Mouse (Mus musculus): Measurements from ENCODE around the gene Lrch3.
A peak's percentile ranks its signal among the peaks of the same experiment; 100 is the strongest.
"Not testable (repeated sequence)": the region's sequence is repeated elsewhere in the genome, so short reads cannot be mapped to it uniquely, and the experiment has no call there.

Gene Lrch3

DNA sequence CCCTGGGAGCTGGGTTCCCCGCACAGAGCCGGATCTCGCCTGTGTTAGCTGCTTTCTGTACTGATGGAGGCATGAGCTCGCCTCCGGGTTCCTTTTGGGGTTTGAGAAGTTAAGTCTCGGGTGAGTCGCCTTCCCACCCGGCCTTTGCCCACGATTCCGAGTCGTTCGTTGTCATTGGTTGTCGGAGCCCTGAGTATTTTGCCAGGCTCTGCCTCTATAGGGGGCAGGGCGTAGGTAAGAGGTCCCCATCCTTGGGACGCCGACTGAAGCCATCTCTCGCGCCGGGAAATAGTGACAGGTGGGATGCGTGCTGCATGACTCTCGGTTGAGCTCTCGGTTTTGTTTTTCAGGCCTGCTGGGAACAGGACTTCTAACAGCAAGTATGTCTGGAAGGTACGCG is 142.9 kb downstream of the Lrch3 start:
- DNase-seq: no peak

DNA sequence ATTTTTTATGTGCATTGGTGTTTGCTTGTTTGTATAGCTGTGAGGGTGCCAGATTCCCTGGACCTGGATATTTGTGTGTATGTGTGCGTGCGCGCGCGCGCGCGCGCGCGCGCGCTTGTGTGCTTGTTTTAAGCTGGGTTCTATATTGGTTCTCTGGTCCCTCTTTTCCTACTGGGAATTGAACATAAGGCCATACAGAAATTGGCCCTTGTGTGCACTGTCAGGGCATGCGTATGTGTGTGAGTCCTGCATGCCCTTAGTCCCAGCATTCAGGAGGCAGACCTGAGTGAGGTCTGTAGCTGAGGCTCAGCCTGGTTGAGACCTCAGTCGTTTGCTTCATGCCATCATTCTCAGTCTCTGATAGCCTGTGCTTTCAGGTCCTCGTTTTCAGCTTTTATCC is 144.1 kb downstream of the Lrch3 start:
- DNase-seq: no peak

DNA sequence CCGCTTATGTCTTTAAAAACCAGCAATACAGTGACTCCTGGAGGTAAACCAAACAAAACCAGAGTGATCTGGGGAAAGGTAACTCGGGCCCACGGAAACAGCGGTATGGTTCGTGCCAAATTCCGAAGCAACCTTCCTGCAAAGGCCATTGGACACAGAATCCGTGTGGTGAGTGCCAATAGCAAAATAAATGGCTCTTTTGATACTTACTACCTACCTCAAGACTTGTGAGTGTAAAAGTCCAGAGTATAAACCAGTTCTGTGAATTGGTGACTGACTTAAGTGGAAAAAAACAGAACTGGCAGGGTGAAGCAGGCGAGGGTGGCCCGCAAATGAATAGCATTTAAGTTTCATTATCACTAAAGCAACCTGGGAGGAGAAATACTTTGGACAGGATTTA is 144.8 kb downstream of the Lrch3 start:
- not testable (repeated sequence) for DNase-seq

DNA sequence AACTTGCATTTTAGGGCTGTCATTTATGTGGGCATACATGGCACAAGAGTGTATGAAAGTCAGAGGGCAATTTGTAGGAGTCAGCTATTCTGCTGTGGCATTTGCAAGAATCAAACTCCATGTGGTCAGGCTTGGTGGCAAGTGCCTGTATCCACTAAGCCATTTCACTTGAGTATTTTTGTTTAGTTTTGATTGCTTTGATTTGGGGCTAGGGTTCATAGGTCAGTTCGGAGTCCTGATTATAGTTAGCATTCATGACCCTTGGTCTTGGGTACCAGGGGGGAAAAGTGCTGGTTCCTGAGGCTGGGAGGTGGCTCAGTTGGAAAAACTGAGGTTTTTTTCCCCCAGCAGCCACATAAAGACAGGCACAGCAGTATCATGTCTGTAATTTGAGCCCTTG is 145.6 kb downstream of the Lrch3 start:
- DNase-seq: no peak

DNA sequence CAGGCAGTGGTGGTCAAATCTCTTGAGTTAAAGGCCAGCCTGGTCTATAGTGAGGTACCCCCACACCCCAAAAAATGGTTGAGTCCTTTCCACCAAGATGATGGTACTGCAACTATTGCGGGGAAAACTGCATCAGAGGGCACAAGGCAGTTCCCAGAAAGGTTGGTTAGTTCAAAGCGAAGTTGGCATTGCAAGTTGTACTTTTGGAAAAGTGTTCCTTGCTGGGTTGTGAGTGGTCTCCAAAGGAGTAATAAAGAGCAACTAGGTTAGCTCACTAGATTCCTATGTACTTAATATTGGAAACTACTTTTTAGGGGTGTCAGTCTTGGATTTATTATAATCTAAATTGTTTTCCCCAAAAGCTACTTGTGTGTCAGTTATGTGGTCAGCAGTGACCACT is 147.0 kb downstream of the Lrch3 start:
- no peak for DNase-seq

DNA sequence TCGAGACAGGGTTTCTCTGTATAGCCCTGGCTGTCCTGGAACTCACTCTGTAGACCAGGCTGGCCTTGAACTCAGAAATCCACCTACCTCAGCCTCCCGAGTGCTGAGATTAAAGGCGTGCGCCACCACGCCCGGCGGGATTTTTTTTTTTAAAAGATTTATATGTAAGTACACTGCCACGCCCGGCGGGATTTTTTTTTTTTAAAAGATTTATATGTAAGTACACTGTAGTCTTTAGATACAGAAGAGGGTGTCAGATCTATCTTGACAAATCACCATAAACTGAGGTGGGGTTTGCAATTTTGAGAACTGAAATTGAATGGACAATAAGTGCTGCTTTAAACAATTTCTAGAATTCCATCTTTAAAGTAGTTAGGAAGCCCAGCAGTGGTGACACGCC is 147.5 kb downstream of the Lrch3 start:
- no peak for DNase-seq

DNA sequence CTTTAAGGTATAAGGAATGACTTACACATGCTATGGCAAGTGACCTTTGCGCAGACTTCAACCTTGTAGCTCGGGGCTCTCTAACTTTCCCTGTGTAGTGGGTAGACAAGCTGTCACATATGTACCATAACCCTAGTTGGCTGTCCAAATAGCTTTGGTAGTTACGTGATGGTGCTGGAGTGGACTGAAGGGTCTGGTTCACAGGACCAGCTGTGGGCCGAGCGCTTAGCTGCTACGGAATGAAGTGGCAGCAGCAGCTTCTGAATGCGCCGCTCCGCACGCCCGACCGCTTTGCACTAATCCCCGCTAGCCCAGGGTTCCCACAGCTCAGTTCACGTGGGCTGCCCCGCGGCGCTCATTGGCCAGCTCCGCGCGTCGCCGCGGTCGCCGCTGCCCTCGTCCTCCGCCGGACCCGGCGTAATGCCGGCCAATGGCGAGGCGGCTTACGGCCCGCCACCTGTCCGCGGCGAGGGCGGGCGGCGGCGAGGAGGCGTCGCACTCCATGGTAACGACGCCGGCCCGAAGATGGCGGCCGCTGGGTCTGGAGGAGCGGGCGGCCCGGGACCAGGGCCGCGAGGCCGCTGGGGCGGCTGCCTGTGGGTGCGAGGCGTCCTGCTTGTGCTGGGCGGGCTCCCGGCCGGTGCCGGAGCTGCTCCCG is 148.3 kb downstream of the Lrch3 start, which contains the start of gene Lmln:
Gene Lmln (plus strand): TSS at position 498 of the 658 bp plus-strand sequence.
- peak; percentile 55 to 62 for DNase-seq

DNA sequence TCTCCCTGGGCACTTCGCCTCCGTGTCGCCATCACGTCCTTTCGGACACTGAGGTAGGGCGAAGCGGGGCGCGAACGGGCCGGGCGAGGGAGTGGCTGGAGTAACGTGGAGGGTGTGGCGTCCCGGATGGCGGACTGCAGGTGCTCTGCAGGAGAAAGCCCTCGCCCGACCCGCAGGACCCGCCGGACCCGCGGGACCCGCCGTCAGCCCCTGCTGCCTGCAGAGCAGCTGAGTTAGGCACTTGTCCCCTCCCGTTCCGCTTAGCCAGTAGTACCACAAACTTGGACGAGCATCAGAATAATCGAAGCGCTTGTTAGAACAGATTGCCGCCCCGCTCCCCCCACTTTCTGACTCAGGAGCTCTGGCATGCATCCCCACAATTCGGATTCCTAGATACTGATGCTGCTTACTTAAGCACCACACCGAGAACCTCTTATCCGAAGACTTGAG is 148.8 kb downstream of the Lrch3 start:
- peak; percentile 19 to 44 for DNase-seq

DNA sequence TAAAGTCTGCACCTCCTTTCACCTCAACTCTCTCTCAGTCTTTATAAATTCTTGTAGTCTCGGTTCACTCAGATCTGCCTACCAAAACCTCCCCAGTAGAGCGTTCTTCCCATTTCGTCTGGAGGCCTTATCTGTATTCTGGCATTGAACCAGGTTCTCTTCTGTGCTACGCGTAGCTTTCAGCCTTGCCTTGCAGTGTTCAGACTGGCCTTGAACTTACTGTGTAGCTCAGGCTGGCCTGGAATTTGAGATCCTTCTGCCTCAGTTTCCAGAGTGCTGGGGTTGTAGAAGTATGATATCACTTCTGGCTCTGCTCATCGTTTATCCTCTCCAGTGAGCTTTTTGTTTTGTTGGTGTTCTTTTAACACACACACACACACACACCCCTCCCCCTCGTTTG is 149.4 kb downstream of the Lrch3 start:
- no peak for DNase-seq

DNA sequence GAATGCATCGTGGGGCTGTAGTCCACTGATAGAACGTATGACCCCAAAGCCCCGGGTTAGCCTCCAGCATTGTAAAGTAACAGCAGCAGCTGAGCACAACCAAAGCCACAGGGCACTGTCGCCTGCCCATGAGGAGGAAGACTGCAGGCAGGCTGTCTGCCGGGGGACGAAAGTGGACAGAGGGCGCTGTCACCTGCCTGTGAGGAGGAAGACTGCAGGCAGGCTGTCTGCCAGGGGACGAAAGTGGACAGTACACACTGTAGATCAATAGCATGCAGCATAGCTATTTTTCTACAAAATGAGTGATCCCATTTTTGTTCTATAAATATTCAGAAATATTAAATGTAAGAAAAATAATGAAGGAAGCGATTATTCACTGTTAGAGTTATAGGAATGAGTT is 150.7 kb downstream of the Lrch3 start:
- no peak for DNase-seq

All from thymus, adult 18-20 months (tissue).